Mouse (Mus musculus) limb, embryonic 13.5 days (tissue): ENCODE data around the gene Lin7b. TPM values are rescaled to one million over a fixed set of nuclear protein-coding genes. Genes with fewer than 3 reads are reported as not detected.
A peak's percentile ranks its signal among the peaks of the same experiment; 100 is the strongest.
"Not testable (repeated sequence)": the region's sequence is repeated elsewhere in the genome, so short reads cannot be mapped to it uniquely, and the experiment has no call there.

Experiments used
- ATAC-seq: fragments of 200-750 bp; cut with Nextera tagmentation; 2 replicates; pipeline ENCODE4 v1.8.0; 2017; ENCODE audit warnings: low read depth, moderate number of reproducible peaks, moderate TSS enrichment; ENCODE audit not compliant: low FRiP score
- H3K27ac ChIP-seq: fragments of 300-500 bp; sonication (generic); 2 replicates; pipeline ENCODE4 v1.5.1; 2015; ENCODE audit warnings: inconsistent platforms, mild to moderate bottlenecking, moderate library complexity
- H3K27me3 ChIP-seq: fragments of 300-500 bp; sonication (generic); 2 replicates; pipeline ENCODE4 v1.6.1; 2015; ENCODE audit warnings: mild to moderate bottlenecking, inconsistent platforms
- H3K36me3 ChIP-seq: fragments of 300-500 bp; sonication (generic); 2 replicates; pipeline ENCODE4 v1.6.1; 2015; ENCODE audit warnings: inconsistent platforms, mild to moderate bottlenecking, moderate library complexity
- H3K4me1 ChIP-seq: fragments of 300-500 bp; sonication (generic); 2 replicates; pipeline ENCODE4 v1.6.1; 2015; ENCODE audit warnings: inconsistent platforms
- H3K4me2 ChIP-seq: fragments of 300-500 bp; sonication (generic); replicated peaks from 2 replicates; pipeline ENCODE4 v1.6.1; 2015; ENCODE audit warnings: inconsistent platforms, mild to moderate bottlenecking, moderate library complexity
- H3K4me3 ChIP-seq: fragments of 300-500 bp; sonication (generic); 2 replicates; pipeline ENCODE4 v1.5.1; 2015; ENCODE audit warnings: moderate library complexity, mild to moderate bottlenecking, inconsistent platforms
- H3K9ac ChIP-seq: fragments of 300-500 bp; sonication (generic); 2 replicates; pipeline ENCODE4 v1.6.1; 2015; ENCODE audit warnings: mild to moderate bottlenecking, inconsistent platforms
- H3K9me3 ChIP-seq: fragments of 300-500 bp; sonication (generic); 2 replicates; pipeline ENCODE4 v1.6.1; 2016; ENCODE audit warnings: inconsistent platforms
- WGBS: fragments of 180-500 bp; shearing (Covaris S2); methylation state at CpG from one replicate; pipeline ENCODE4 v1.1.7; 2015; 5-methylcytosine and 5-hydroxymethylcytosine counted together
- polyA plus RNA-seq: library from polyadenylated mRNA; unstranded; fragments of >200 nt; fragmentation: Nextera tagmentation; extraction: Ambion mirVana; gene quantifications from 2 replicates; pipeline ENCODE4 v1.2.1, GENCODE M21; 2015

Lin7b gene
- polyA plus RNA-seq, 1 experiment from 2014 or later: 2.5 TPM

DNA sequence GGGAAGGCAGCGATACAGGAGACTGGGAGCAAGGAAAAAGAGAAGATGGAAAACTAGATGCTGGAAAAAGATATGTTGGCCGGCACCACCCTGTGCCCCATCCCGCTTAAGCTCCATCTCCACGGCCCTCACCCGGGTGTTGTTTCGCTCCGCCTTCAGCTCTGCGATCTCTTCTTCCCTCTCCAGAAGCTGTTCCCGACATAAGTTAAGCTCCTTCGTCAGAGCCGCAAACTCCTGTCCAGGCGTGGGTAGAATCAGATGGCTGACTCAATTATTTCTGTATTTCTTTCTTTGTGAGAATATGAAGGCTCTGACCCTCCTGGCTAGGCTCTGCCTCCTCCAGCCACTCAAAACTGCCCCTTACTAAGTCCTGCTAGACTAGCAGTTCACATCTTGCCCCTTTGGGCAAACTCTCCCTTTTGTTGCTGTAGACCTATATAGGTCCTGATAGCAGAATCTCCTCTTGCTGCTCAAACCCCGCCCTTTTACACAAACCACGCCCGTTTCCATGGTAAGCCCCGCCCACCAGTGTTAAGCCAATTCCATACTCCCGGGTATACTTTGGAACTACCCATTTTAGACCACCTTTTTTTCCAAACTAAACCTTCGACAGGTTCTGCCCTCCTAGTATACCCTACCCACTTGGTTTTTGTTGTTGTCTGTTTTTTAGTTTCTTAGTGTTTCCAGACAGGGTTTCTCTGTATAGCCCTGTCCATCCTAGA lies 9.8 kb downstream of the Lin7b start:
- no peak overlapping the region for H3K27ac ChIP-seq
- no peak overlapping the region for H3K9ac ChIP-seq
- WGBS: 48% methylated on average over 18 of the region's 18 CpGs
- peaks cover 70% of the 10 kb centered on the region for H3K27me3 ChIP-seq
- no peaks in the 10 kb centered on the region for H3K9me3 ChIP-seq
- H3K4me3 ChIP-seq: peak overlapping the region; percentile 53
- H3K4me2 ChIP-seq: peak overlapping the region; percentile 87
- ATAC-seq: no peak
- no peaks in the 10 kb centered on the region for H3K36me3 ChIP-seq
- peaks cover 14% of the 10 kb centered on the region for H3K4me1 ChIP-seq

DNA sequence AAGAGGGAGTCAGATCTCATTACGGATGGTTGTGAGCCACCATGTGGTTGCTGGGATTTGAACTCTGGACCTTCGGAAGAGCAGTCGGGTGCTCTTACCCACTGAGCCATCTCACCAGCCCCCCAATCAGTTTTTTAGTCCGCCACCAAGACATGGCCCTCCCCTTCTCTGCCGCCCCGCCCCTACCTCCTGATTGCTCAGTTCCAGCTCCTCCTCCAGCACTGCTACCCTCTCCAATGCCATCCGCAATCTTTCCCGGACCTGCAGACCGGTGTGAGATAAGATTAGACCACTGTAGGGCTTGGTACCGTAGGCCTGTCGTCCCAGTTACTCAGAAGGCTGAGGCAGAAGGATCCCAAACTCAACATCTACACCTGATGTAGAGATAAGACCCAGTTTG lies 11.3 kb downstream of the Lin7b start:
- not testable (repeated sequence) for H3K9me3 ChIP-seq, ATAC-seq, H3K4me3 ChIP-seq, H3K4me2 ChIP-seq, H3K36me3 ChIP-seq, H3K27ac ChIP-seq, H3K9ac ChIP-seq
- Histone ChIP-seq H3K4me1 (peaks cover 12% of the 10 kb centered on the region), H3K27me3 (peaks cover 55% of the 10 kb centered on the region)
- 59% methylated on average over 11 of the region's 11 CpGs for WGBS

DNA sequence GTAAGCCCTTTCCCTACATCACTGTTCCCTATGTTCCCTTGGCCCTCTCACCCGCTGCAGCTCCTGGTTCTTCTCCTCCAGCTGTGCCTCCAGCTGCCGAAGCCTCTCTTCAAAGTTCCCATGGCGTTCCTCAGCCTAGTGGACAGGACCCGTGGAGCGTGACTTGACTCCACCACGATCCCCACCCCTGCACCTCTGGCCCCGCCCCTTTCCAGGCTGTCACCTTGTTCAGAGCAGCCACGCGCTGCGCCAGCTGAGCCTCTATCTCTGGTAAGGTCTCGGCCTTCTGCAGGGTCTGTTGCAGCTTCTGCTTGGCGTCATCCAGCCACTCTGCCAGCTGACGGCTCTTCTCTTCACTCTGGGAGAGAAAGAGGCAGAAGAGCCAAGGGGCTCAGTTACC lies 14.3 kb downstream of the Lin7b start:
- no peak overlapping the region for H3K4me2 ChIP-seq
- H3K27me3 ChIP-seq: peaks cover 33% of the 10 kb centered on the region
- no peak overlapping the region for H3K4me3 ChIP-seq
- H3K9me3 ChIP-seq: no peaks in the 10 kb centered on the region
- WGBS: 46% methylated on average over 13 of the region's 13 CpGs
- no peaks in the 10 kb centered on the region for H3K4me1 ChIP-seq
- H3K27ac ChIP-seq: no peak overlapping the region
- ATAC-seq: no peak
- H3K9ac ChIP-seq: no peak overlapping the region
- no peaks in the 10 kb centered on the region for H3K36me3 ChIP-seq

DNA sequence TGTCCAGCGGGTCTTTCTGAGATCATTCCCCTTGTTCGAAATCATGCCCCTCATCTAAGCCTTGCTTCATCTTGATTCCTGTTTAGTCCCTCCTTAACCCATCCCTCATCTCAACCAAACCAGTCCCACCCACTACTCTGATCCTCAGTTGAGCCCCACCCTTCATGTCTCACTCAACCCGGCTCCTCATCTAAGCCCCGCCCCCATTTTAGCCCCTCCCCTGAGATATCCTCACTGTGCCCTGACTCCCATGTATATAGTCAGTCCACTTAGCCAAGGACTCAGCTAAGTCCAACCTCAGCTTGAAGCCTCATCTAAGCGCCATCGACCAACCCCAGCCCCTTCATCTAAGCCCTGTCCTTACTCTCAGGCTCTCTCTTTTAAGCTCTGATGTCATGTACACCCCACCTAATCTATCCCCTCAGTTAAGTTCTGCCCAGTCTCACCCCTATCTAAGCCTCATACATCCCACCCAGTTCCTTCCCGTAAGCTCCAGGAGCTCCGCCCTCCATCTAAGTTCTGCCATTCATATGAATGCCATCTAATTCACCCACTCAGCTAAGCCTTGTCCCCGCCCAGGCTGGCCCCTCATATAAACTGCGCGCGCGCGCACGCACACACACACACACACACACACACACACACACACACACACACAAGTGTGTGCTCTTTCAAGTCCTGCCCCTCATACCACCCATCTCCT lies 14.9 kb downstream of the Lin7b start:
- Histone ChIP-seq H3K27ac (no peak overlapping the region), H3K4me3 (no peak overlapping the region), H3K9ac (no peak overlapping the region), H3K4me1 (no peaks in the 10 kb centered on the region), H3K4me2 (no peak overlapping the region), H3K9me3 (no peaks in the 10 kb centered on the region), H3K27me3 (peaks cover 27% of the 10 kb centered on the region), H3K36me3 (no peaks in the 10 kb centered on the region)
- no peak for ATAC-seq
- 73% methylated on average over 15 of the region's 15 CpGs for WGBS

DNA sequence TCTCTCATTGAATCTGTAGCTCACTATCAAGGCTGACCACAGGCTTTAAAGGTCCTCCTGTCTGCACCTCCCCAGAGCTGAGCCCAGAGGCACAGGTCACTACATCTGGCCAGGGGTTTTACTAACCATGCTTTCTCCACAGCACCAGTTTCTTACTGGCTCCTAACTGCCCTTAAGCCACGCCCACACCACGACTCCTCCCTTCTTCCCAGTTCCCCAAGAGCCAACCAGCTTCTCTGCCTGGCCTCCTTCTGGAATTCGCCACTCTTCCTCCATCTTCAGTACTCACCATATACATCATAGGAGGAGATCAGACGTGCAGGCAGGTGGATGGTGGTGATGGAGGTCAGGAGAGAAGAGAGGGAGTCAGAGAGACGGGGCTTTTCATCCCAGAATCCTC lies 17.3 kb downstream of the Lin7b start:
- Histone ChIP-seq H3K27me3 (peaks cover 14% of the 10 kb centered on the region; the same call in 1 of the 2 replicates), H3K4me2 (no peak overlapping the region), H3K27ac (no peak overlapping the region), H3K36me3 (no peaks in the 10 kb centered on the region), H3K9ac (no peak overlapping the region), H3K9me3 (no peaks in the 10 kb centered on the region), H3K4me1 (no peaks in the 10 kb centered on the region), H3K4me3 (no peak overlapping the region)
- WGBS: 23% methylated on average over 5 of the region's 5 CpGs
- ATAC-seq: no peak

DNA sequence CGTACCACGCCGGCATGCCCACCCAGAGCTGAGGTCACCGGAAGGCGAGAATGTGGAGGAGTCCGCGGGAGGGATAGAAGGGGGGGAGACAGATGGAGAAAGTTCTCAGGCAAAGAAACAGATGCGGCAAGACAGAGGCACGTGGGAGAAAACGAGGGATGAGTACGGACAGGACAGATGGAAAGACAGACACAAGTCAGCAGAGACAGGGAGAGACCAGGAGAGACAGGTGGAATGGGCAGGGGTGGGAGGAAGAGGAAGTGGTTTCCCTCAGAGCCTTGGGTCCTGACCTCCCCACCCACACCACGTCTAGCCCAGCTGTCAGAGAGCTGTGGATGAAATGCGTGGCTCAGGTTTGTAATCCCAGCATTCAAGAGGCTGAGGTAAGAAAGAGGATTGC lies 23.5 kb downstream of the Lin7b start:
- no peak overlapping the region for H3K27ac ChIP-seq
- H3K4me1 ChIP-seq: no peaks in the 10 kb centered on the region
- H3K27me3 ChIP-seq: no peaks in the 10 kb centered on the region; the same call in 1 of the 2 replicates
- H3K9ac ChIP-seq: 0 out of 2 replicates have a peak overlapping the region, but pooled peaks have one; percentile 1
- no peak for ATAC-seq
- no peak overlapping the region for H3K4me3 ChIP-seq
- WGBS: 70% methylated on average over 13 of the region's 13 CpGs
- no peaks in the 10 kb centered on the region for H3K36me3 ChIP-seq
- H3K9me3 ChIP-seq: no peaks in the 10 kb centered on the region
- no peak overlapping the region for H3K4me2 ChIP-seq

DNA sequence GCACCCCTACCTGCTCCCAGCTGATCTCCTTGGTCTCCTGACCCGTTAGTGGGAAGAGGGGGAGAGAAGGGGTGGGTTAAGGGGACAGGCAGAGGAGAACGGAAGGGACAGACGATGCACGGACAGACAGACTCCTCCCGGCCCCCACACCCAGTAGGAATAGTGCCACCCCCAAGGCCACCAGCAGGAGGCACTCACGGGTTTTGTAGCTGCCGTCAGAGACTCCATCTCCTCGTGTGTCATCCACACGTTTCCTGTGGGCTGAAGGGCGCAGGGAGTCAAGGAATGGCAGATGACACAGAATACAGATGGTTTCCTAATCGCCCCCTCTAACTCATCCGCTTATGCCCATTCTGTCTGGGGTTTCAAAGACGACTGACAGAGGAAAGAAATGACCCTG lies 26.8 kb downstream of the Lin7b start:
- Histone ChIP-seq H3K4me1 (peaks cover 28% of the 10 kb centered on the region), H3K27ac (no peak overlapping the region), H3K9ac (no peak overlapping the region), H3K27me3 (no peaks in the 10 kb centered on the region; the same call in 1 of the 2 replicates), H3K4me2 (no peak overlapping the region), H3K36me3 (no peaks in the 10 kb centered on the region), H3K4me3 (no peak overlapping the region), H3K9me3 (no peaks in the 10 kb centered on the region)
- no peak for ATAC-seq
- WGBS: 27% methylated on average over 13 of the region's 13 CpGs

DNA sequence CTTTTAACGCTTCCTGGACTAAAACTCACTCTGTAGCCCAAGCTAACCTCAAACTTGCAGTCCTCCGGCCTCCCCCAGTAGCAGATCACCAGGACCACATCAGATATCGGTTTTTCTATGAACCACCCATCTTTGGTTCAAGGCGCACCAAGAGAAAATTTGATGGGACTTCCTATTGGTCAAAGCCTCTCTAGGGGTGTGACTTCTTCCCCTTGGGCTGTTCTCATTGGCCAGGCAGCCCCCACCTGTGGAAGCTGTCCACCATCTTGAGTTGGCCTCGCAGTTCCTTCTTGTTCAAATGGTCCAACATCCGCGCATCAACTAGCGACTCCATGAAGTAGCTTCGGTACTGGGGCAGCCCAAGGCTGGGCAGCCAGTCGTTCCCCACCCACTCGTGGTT lies 28.3 kb downstream of the Lin7b start:
- no peak overlapping the region for H3K9ac ChIP-seq
- peaks cover 38% of the 10 kb centered on the region for H3K4me1 ChIP-seq
- no peaks in the 10 kb centered on the region for H3K36me3 ChIP-seq
- H3K4me2 ChIP-seq: no peak overlapping the region
- H3K27ac ChIP-seq: no peak overlapping the region
- H3K4me3 ChIP-seq: no peak overlapping the region
- no peak for ATAC-seq
- 90% methylated on average over 11 of the region's 11 CpGs for WGBS
- no peaks in the 10 kb centered on the region for H3K9me3 ChIP-seq
- peaks cover 4% of the 10 kb centered on the region; the same call in 1 of the 2 replicates for H3K27me3 ChIP-seq

DNA sequence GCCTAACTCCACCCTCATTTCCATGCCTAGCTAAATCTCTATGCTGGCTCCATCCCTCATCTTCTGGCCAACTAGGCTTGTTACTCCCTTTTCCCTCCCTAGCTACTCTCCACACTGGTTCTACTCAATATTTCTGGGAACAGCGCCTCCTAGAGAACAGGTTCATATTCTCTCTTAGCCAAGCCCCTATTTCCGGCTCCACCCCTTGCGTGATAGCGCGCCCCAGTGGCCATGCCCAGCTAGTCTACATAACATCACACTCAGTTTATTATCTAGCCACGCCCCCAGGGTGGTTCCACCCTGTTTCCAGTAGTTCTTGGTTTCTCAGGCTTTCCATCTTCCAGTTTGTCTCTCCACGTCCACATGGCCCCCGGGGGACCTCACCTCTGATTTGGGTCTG lies 29.1 kb downstream of the Lin7b start:
- H3K4me2 ChIP-seq: peak overlapping the region; percentile 96
- H3K27me3 ChIP-seq: peaks cover 4% of the 10 kb centered on the region; the same call in 1 of the 2 replicates
- H3K27ac ChIP-seq: 0 out of 2 replicates have a peak overlapping the region, but pooled peaks have one; percentile 44
- H3K9me3 ChIP-seq: no peaks in the 10 kb centered on the region
- WGBS: 6% methylated on average over 8 of the region's 8 CpGs
- H3K36me3 ChIP-seq: no peaks in the 10 kb centered on the region
- H3K9ac ChIP-seq: no peak overlapping the region
- peak overlapping the region; percentile 62 for H3K4me3 ChIP-seq
- ATAC-seq: no peak
- peaks cover 38% of the 10 kb centered on the region for H3K4me1 ChIP-seq

DNA sequence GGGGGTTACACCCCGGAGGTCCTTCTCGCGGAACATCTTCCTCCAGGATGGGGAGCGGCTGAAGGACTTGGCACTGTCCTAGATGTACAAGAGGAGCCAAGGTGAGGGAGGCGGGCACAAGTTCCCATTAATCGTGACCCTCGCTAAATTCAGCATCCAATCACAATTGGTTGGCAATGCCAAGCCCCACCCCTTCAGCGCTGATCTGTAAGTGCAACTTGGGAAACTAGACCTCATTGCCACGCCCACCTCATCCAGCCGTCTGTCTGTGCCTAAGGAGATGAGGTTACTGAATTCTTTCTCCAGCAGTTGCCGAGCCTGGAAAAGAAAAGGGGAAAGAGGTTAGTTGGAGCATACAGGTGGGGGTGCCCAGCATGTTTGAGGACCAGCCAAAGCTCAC lies 29.7 kb downstream of the Lin7b start:
- Histone ChIP-seq H3K36me3 (no peaks in the 10 kb centered on the region), H3K4me2 (peak overlapping the region; percentile 96), H3K4me1 (peaks cover 38% of the 10 kb centered on the region), H3K27ac (peak overlapping the region; percentile 44; the same call in 1 of the 2 replicates), H3K9ac (peak overlapping the region; percentile 60), H3K9me3 (no peaks in the 10 kb centered on the region), H3K27me3 (peaks cover 4% of the 10 kb centered on the region; the same call in 1 of the 2 replicates), H3K4me3 (peak overlapping the region; percentile 62)
- under 1% methylated on average over 11 of the region's 11 CpGs for WGBS
- peak; percentile 25; the same call in 1 of the 2 replicates for ATAC-seq

DNA sequence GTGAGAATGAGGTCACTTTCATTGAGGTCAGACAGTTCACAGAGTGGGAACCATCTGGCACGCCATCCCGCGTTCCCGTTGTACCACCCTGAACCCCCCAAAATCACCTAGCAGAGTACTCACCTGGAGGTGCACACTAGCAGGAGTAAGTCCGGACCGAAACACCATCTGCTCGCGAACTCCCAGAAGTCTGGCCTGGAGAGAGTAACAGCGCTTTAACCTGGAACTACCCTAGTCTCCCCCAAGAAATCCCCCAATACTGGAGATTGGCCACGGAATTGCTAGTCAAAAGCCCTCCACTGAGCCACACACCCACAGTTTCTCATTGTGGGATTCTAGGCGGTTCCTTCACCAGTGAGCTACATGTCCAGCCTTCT lies 30.3 kb downstream of the Lin7b start:
- Histone ChIP-seq H3K9ac (peak overlapping the region; percentile 60), H3K27me3 (peaks cover 4% of the 10 kb centered on the region; the same call in 1 of the 2 replicates), H3K27ac (no peak overlapping the region; the same call in 1 of the 2 replicates), H3K4me1 (peaks cover 42% of the 10 kb centered on the region), H3K4me2 (peak overlapping the region; percentile 96), H3K4me3 (peak overlapping the region; percentile 62), H3K9me3 (no peaks in the 10 kb centered on the region), H3K36me3 (no peaks in the 10 kb centered on the region)
- WGBS: 1% methylated on average over 11 of the region's 11 CpGs
- no peak for ATAC-seq

DNA sequence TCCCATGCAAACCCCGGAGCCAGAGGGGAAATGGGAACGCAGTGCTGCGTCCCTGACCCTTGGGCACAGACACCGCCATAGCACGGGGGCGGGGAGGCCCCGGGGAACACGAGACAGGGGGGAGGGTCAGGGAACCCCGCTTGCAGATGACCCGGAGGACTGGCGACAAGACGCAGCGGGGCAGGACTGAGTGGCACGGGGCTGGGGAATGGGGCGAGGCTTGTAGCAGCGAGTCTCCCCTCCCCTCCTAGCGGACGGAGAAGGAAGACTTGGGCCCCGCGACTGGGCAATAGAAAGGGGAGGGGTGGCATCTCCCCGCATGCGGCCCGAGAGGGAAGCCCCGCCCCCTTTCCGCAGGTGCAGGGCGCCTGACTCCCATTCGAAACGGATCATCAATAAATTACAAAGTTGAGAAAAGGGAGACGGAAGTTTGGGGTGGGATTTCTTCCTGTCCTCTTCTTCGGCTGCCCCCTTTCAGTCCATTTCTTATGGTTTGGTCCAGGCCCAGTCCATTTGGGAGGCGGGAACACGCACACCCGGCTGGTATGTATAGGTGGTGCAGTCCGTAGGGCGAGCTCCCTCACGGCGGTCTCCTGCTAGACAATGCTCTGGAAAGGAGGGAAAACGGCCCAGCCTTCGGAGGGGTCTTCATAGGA lies 30.8 kb downstream of the Lin7b start:
- Histone ChIP-seq H3K4me1 (peaks cover 47% of the 10 kb centered on the region), H3K27me3 (peaks cover 4% of the 10 kb centered on the region; the same call in 1 of the 2 replicates), H3K36me3 (no peaks in the 10 kb centered on the region), H3K4me2 (peak overlapping the region; percentile 96), H3K9ac (peak overlapping the region; percentile 75), H3K4me3 (peak overlapping the region; percentile 62), H3K9me3 (no peaks in the 10 kb centered on the region), H3K27ac (peak overlapping the region; percentile 44; the same call in 1 of the 2 replicates)
- under 1% methylated on average over 35 of the region's 39 CpGs for WGBS
- ATAC-seq: peak; percentile 72
